8 mouse cellular contexts compared by ENCODE assay signal in genomic region chr9:62123496-62123895, GRCm38 (mm10). TPM values are rescaled to one million over a fixed set of nuclear protein-coding genes. Genes with fewer than 3 reads are reported as not detected.
DNase-seq lines count a peak whose midpoint lies in the region; ATAC-seq and TF ChIP-seq lines count a peak whose summit lies in the region.

No protein-coding gene starts in this region.

- no peak overlapping the region for H3K27ac ChIP-seq in kidney, postnatal 0 days
- H3K27ac ChIP-seq in embryonic facial prominence, embryonic 11.5 days (replicated peaks; ENCODE audit: low read depth, low read length), result no peak overlapping the region
- no peak overlapping the region for H3K27ac ChIP-seq in hindbrain, embryonic 14.5 days
- peak overlapping the region; percentile 6; the same call in 1 of the 2 replicates for H3K27ac ChIP-seq in midbrain, embryonic 14.5 days (replicated peaks; ENCODE audit: low read depth, low read length)

- DNase-seq in kidney, postnatal 0 days (ENCODE audit: low spot score), result no peak
- no peak for DNase-seq in kidney, adult 11 months
- DNase-seq in embryonic facial prominence, embryonic 11.5 days (ENCODE audit: low spot score), result no peak
- DNase-seq in hindbrain, embryonic 14.5 days (ENCODE audit: low spot score), result no peak
- DNase-seq in midbrain, embryonic 14.5 days, result no peak
- DNase-seq in layer of hippocampus, adult 9-10 months (ENCODE audit: low spot score), result no peak
- DNase-seq in gastrocnemius, postnatal 4 days (ENCODE audit: low spot score in 2 of 2), result no peak
- no peak for DNase-seq in natural killer cell, adult 2 months (ENCODE audit: low spot score in 2 of 2)

- H3K27me3 ChIP-seq in kidney, postnatal 0 days (ENCODE audit: insufficient read depth, low read length), result no peaks in the 10 kb centered on the region
- no peaks in the 10 kb centered on the region for H3K27me3 ChIP-seq in embryonic facial prominence, embryonic 11.5 days (ENCODE audit: control insufficient read depth, insufficient read depth, low read length)
- H3K27me3 ChIP-seq in hindbrain, embryonic 14.5 days (ENCODE audit: control insufficient read depth, insufficient read depth, low read length), result 0 out of 2 replicates have a peak, but pooled peaks cover 3% of the 10 kb centered on the region
- H3K27me3 ChIP-seq in midbrain, embryonic 14.5 days (ENCODE audit: control insufficient read depth, insufficient read depth, low read length), result no peaks in the 10 kb centered on the region

- 58% methylated on average over 3 of the region's 3 CpGs for WGBS in kidney, postnatal 0 days
- WGBS in embryonic facial prominence, embryonic 11.5 days, result 54% methylated on average over 3 of the region's 3 CpGs
- 56% methylated on average over 3 of the region's 3 CpGs for WGBS in hindbrain, embryonic 14.5 days
- 45% methylated on average over 3 of the region's 3 CpGs for WGBS in midbrain, embryonic 14.5 days

- peak overlapping the region; percentile 61 for H3K9ac ChIP-seq in kidney, postnatal 0 days (ENCODE audit: low read depth, low read length)
- H3K9ac ChIP-seq in embryonic facial prominence, embryonic 11.5 days (replicated peaks; ENCODE audit: low read length), result peak overlapping the region; percentile 4; the same call in 1 of the 2 replicates
- H3K9ac ChIP-seq in hindbrain, embryonic 14.5 days, result peak overlapping the region; percentile 49; the same call in 1 of the 2 replicates
- H3K9ac ChIP-seq in midbrain, embryonic 14.5 days (replicated peaks; ENCODE audit: low read length), result peak overlapping the region; percentile 41; the same call in 1 of the 2 replicates

- no peaks in the 10 kb centered on the region for H3K9me3 ChIP-seq in kidney, postnatal 0 days (replicated peaks; ENCODE audit: low read length)
- no peaks in the 10 kb centered on the region for H3K9me3 ChIP-seq in embryonic facial prominence, embryonic 11.5 days (replicated peaks; ENCODE audit: control insufficient read depth, low read length)
- no peaks in the 10 kb centered on the region for H3K9me3 ChIP-seq in hindbrain, embryonic 14.5 days (ENCODE audit: control insufficient read depth, low read length)
- H3K9me3 ChIP-seq in midbrain, embryonic 14.5 days (ENCODE audit: control insufficient read depth, low read length), result no peaks in the 10 kb centered on the region

- H3K4me3 ChIP-seq in kidney, postnatal 0 days (replicated peaks; ENCODE audit: low read depth, low read length), result peak overlapping the region; percentile 89
- no peak overlapping the region for H3K4me3 ChIP-seq in embryonic facial prominence, embryonic 11.5 days (ENCODE audit: low read depth, low read length)
- peak overlapping the region; percentile 83 for H3K4me3 ChIP-seq in hindbrain, embryonic 14.5 days (replicated peaks; ENCODE audit: low read length)
- peak overlapping the region; percentile 83 for H3K4me3 ChIP-seq in midbrain, embryonic 14.5 days (replicated peaks; ENCODE audit: low read depth, low read length)

- H3K36me3 ChIP-seq in kidney, postnatal 0 days (ENCODE audit: insufficient read depth, low read length), result no peaks in the 10 kb centered on the region
- no peaks in the 10 kb centered on the region for H3K36me3 ChIP-seq in embryonic facial prominence, embryonic 11.5 days (replicated peaks; ENCODE audit: control insufficient read depth, insufficient read depth, low read depth, low read length)
- H3K36me3 ChIP-seq in hindbrain, embryonic 14.5 days (replicated peaks; ENCODE audit: control insufficient read depth, insufficient read depth), result no peaks in the 10 kb centered on the region
- no peaks in the 10 kb centered on the region for H3K36me3 ChIP-seq in midbrain, embryonic 14.5 days (ENCODE audit: control insufficient read depth, insufficient read depth, low read length)

- no peak for ATAC-seq in kidney, postnatal 0 days (replicated peaks; ENCODE audit: low FRiP score, low read depth)
- ATAC-seq in embryonic facial prominence, embryonic 11.5 days (replicated peaks; ENCODE audit: insufficient number of reproducible peaks, low FRiP score, low TSS enrichment, low read depth), result no peak
- no peak for ATAC-seq in hindbrain, embryonic 14.5 days (ENCODE audit: low FRiP score)
- ATAC-seq in midbrain, embryonic 14.5 days (ENCODE audit: low FRiP score, low TSS enrichment), result no peak

- peak overlapping the region; percentile 55 for H3K4me2 ChIP-seq in kidney, postnatal 0 days (ENCODE audit: low read length)
- H3K4me2 ChIP-seq in embryonic facial prominence, embryonic 11.5 days (ENCODE audit: low read depth, low read length), result peak overlapping the region; percentile 10; the same call in 1 of the 2 replicates
- peak overlapping the region; percentile 57 for H3K4me2 ChIP-seq in hindbrain, embryonic 14.5 days (replicated peaks)
- peak overlapping the region; percentile 58 for H3K4me2 ChIP-seq in midbrain, embryonic 14.5 days (ENCODE audit: low read length)

- TF ChIP-seq CTCF in kidney, postnatal 0 days (IDR thresholded peaks at IDR 0.05; ENCODE audit: low read depth), result no peak

- H3K4me1 ChIP-seq in kidney, postnatal 0 days (replicated peaks; ENCODE audit: insufficient read depth, low read length), result no peaks in the 10 kb centered on the region
- no peaks in the 10 kb centered on the region for H3K4me1 ChIP-seq in embryonic facial prominence, embryonic 11.5 days (ENCODE audit: control insufficient read depth, insufficient read depth, low read length)
- H3K4me1 ChIP-seq in hindbrain, embryonic 14.5 days (replicated peaks; ENCODE audit: control insufficient read depth, insufficient read depth, low read length), result peaks cover 21% of the 10 kb centered on the region; the same call in 1 of the 2 replicates
- H3K4me1 ChIP-seq in midbrain, embryonic 14.5 days (ENCODE audit: control insufficient read depth, insufficient read depth, low read length), result peaks cover 19% of the 10 kb centered on the region

RNA-seq across cellular contexts. Expression of gene Glce, which starts 1.0 kb away (rescaled TPM):
- polyA plus RNA-seq in kidney, postnatal 0 days (2015; fragmentation: Nextera tagmentation; extraction: Ambion mirVana), result 14.4 and 15.7 TPM in 2 replicates
- polyA plus RNA-seq in embryonic facial prominence, embryonic 11.5 days (2014; fragmentation: Nextera tagmentation; extraction: Ambion mirVana), result 31.7 and 33.3 TPM in 2 replicates
- 23.5 and 27.5 TPM in 2 replicates for polyA plus RNA-seq in hindbrain, embryonic 14.5 days (2014; fragmentation: Nextera tagmentation; extraction: Ambion mirVana)
- polyA plus RNA-seq in midbrain, embryonic 14.5 days (2014; fragmentation: Nextera tagmentation; extraction: Ambion mirVana), result 14.7 and 20.2 TPM in 2 replicates
- 10 to 100 TPM; 21.7 to 23.0 TPM for total RNA-seq in gastrocnemius, postnatal 4 days (2021)

Comparison
In these comparisons a context has a peak if more than half of its experiments do, and no peak if none do; other contexts are left out.
1. H3K9ac ChIP-seq: peak in every context shown above with its lines; median percentile 61 in kidney, postnatal 0 days; 49 in hindbrain, embryonic 14.5 days; 41 in midbrain, embryonic 14.5 days; 4 in embryonic facial prominence, embryonic 11.5 days.